ENCODE assay signal across 30 mouse cellular contexts in genomic region chr9:122528267-122528666, GRCm38 (mm10).
DNase-seq lines count a peak whose midpoint lies in the region; ATAC-seq and TF ChIP-seq lines count a peak whose summit lies in the region.
"Had no signal": no experiment of that assay in that cellular context is flagged by ENCODE, and none has a peak within 500 bp of the region (broad histone marks: within the 10 kb centered on the region; RNA-seq: fewer than 3 reads in every experiment).

No protein-coding gene starts in this region.

- no peak overlapping the region for H3K4me3 ChIP-seq in forebrain, embryonic 13.5 days
- no peak overlapping the region for H3K4me3 ChIP-seq in forebrain, embryonic 15.5 days
- no peak overlapping the region for H3K4me3 ChIP-seq in hindbrain, postnatal 0 days (ENCODE audit: low read length)
- H3K4me3 ChIP-seq in hindbrain, embryonic 10.5 days = no peak overlapping the region
- H3K4me3 ChIP-seq: embryonic facial prominence, embryonic 10.5 days; embryonic facial prominence, embryonic 15.5 days; heart, embryonic 12.5 days; hindbrain, embryonic 15.5 days; left cerebral cortex, adult 2 months; limb, embryonic 12.5 days; liver, embryonic 15.5 days had no signal

- H3K4me2 ChIP-seq in forebrain, embryonic 13.5 days = no peak overlapping the region
- H3K4me2 ChIP-seq in forebrain, embryonic 15.5 days (replicated peaks) = no peak overlapping the region
- H3K4me2 ChIP-seq in hindbrain, postnatal 0 days (ENCODE audit: low read depth, low read length) = no peak overlapping the region
- H3K4me2 ChIP-seq: embryonic facial prominence, embryonic 15.5 days; heart, embryonic 12.5 days; hindbrain, embryonic 15.5 days; limb, embryonic 12.5 days; liver, embryonic 15.5 days; lung, embryonic 14.5 days had no signal

- H3K9me3 ChIP-seq in forebrain, embryonic 13.5 days (replicated peaks) = no peaks in the 10 kb centered on the region
- H3K9me3 ChIP-seq in forebrain, embryonic 15.5 days = no peaks in the 10 kb centered on the region
- H3K9me3 ChIP-seq in hindbrain, postnatal 0 days (ENCODE audit: low read length) = no peaks in the 10 kb centered on the region
- no peaks in the 10 kb centered on the region for H3K9me3 ChIP-seq in hindbrain, embryonic 10.5 days
- H3K9me3 ChIP-seq: embryonic facial prominence, embryonic 10.5 days; embryonic facial prominence, embryonic 15.5 days; G1E; heart, embryonic 12.5 days; hindbrain, embryonic 15.5 days; limb, embryonic 12.5 days; liver, embryonic 15.5 days had no signal

- H3K27ac ChIP-seq in forebrain, embryonic 13.5 days = no peak overlapping the region
- H3K27ac ChIP-seq in forebrain, embryonic 15.5 days (replicated peaks) = no peak overlapping the region
- 0 out of 2 replicates have a peak overlapping the region, but pooled peaks have one; percentile 2 for H3K27ac ChIP-seq in hindbrain, postnatal 0 days
- no peak overlapping the region for H3K27ac ChIP-seq in hindbrain, embryonic 10.5 days
- H3K27ac ChIP-seq: embryonic facial prominence, embryonic 10.5 days; embryonic facial prominence, embryonic 15.5 days; hindbrain, embryonic 15.5 days; left cerebral cortex, adult 2 months; limb, embryonic 12.5 days; liver, embryonic 15.5 days had no signal

- peak; percentile 16; the same call in 1 of the 2 replicates for ATAC-seq in forebrain, embryonic 13.5 days
- no peak for ATAC-seq in forebrain, embryonic 15.5 days (replicated peaks)
- ATAC-seq in hindbrain, postnatal 0 days = no peak
- ATAC-seq: intestine, postnatal 0 days; Patski had no signal

- no peak for DNase-seq in hindbrain, postnatal 0 days (ENCODE audit: low spot score)
- no peak for DNase-seq in hindbrain, embryonic 10.5 days (ENCODE audit: low spot score)
- DNase-seq in right cerebral cortex, adult 18-20 months = peak; percentile 12
- no peak for DNase-seq in right cerebral cortex, postnatal 4 days
- DNase-seq in cerebellum, adult 9-11 months = no peak
- DNase-seq: adrenal gland, postnatal 14 days; cerebellum, adult 18-20 months; cerebellum, postnatal 14 days; gastrocnemius, postnatal 25 days; heart, adult 18-20 months; heart, postnatal 4 days; kidney, adult 9 months; kidney, postnatal 14 days; lung, embryonic 14.5 days; lung, postnatal 14 days; midbrain, embryonic 14.5 days; thymus, adult 2 months; thymus, postnatal 36 days had no signal

- H3K27me3 ChIP-seq in forebrain, embryonic 13.5 days = peaks cover 19% of the 10 kb centered on the region
- H3K27me3 ChIP-seq in forebrain, embryonic 15.5 days = 0 out of 2 replicates have a peak, but pooled peaks cover 3% of the 10 kb centered on the region
- H3K27me3 ChIP-seq in hindbrain, postnatal 0 days (ENCODE audit: insufficient read depth, low read length) = no peaks in the 10 kb centered on the region
- H3K27me3 ChIP-seq in hindbrain, embryonic 10.5 days (ENCODE audit: insufficient read depth, poor library complexity, severe bottlenecking) = no peaks in the 10 kb centered on the region
- H3K27me3 ChIP-seq: heart, embryonic 12.5 days; hindbrain, embryonic 15.5 days; limb, embryonic 12.5 days; liver, embryonic 15.5 days had no signal

- TF ChIP-seq CTCF in hindbrain, postnatal 0 days (IDR thresholded peaks at IDR 0.05; ENCODE audit: low read depth) = no peak

- H3K4me1 ChIP-seq in forebrain, embryonic 13.5 days = peaks cover 10% of the 10 kb centered on the region; the same call in 1 of the 2 replicates
- H3K4me1 ChIP-seq in forebrain, embryonic 15.5 days = peaks cover 8% of the 10 kb centered on the region; the same call in 1 of the 2 replicates
- no peaks in the 10 kb centered on the region for H3K4me1 ChIP-seq in hindbrain, postnatal 0 days (ENCODE audit: insufficient read depth, low read length)
- H3K4me1 ChIP-seq in hindbrain, embryonic 10.5 days (replicated peaks) = peaks cover 15% of the 10 kb centered on the region
- H3K4me1 ChIP-seq: heart, embryonic 12.5 days; liver, embryonic 15.5 days had no signal

- no peaks in the 10 kb centered on the region for H3K36me3 ChIP-seq in forebrain, embryonic 13.5 days (ENCODE audit: poor library complexity, severe bottlenecking)
- H3K36me3 ChIP-seq in forebrain, embryonic 15.5 days = no peaks in the 10 kb centered on the region
- no peaks in the 10 kb centered on the region for H3K36me3 ChIP-seq in hindbrain, postnatal 0 days (ENCODE audit: insufficient read depth, low read length)
- no peaks in the 10 kb centered on the region for H3K36me3 ChIP-seq in hindbrain, embryonic 10.5 days
- H3K36me3 ChIP-seq: embryonic facial prominence, embryonic 10.5 days; embryonic facial prominence, embryonic 15.5 days; G1E; heart, embryonic 12.5 days; hindbrain, embryonic 15.5 days; limb, embryonic 12.5 days; liver, embryonic 15.5 days had no signal

- no peak overlapping the region for H3K9ac ChIP-seq in forebrain, embryonic 13.5 days
- H3K9ac ChIP-seq in forebrain, embryonic 15.5 days (replicated peaks) = no peak overlapping the region
- no peak overlapping the region for H3K9ac ChIP-seq in hindbrain, postnatal 0 days (replicated peaks; ENCODE audit: low read length)
- H3K9ac ChIP-seq: embryonic facial prominence, embryonic 15.5 days; heart, embryonic 12.5 days; hindbrain, embryonic 15.5 days; limb, embryonic 12.5 days; liver, embryonic 15.5 days; lung, embryonic 14.5 days had no signal

- 74% methylated on average over 6 of the region's 6 CpGs for WGBS in forebrain, embryonic 13.5 days
- 56% methylated on average over 6 of the region's 6 CpGs for WGBS in forebrain, embryonic 15.5 days
- WGBS in hindbrain, postnatal 0 days = 65% methylated on average over 6 of the region's 6 CpGs
- 83% methylated on average over 6 of the region's 6 CpGs for WGBS in hindbrain, embryonic 10.5 days
